Mouse (Mus musculus) testis, postnatal 10 days (tissue): ENCODE results near the gene Nhlrc3.
A peak's percentile ranks its signal among the peaks of the same experiment; 100 is the strongest.

Source experiments
- DNase-seq: peaks from one replicate; pipeline ENCODE4 v3.0.0; 2021; ENCODE audit warnings: low spot score

Gene Nhlrc3

GRCm38 (mm10) chr3:53454005-53454404 is 9.1 kb downstream of the Nhlrc3 start:
- DNase-seq = peak; percentile 21

- peak; percentile 8 for DNase-seq
Observed at GRCm38 (mm10) chr3:53453346-53453745, 9.8 kb downstream of the Nhlrc3 start.

GRCm38 (mm10) chr3:53452351-53452750 is 10.8 kb downstream of the Nhlrc3 start:
- no peak for DNase-seq

- no peak for DNase-seq
Observed at GRCm38 (mm10) chr3:53450666-53451065, 12.5 kb downstream of the Nhlrc3 start.

- no peak for DNase-seq
Observed at GRCm38 (mm10) chr3:53448208-53448607, 14.9 kb downstream of the Nhlrc3 start.

- DNase-seq = no peak
Observed at GRCm38 (mm10) chr3:53446801-53447200, 16.3 kb downstream of the Nhlrc3 start.

GRCm38 (mm10) chr3:53445540-53445939 is 17.6 kb downstream of the Nhlrc3 start:
- no peak for DNase-seq

- DNase-seq = no peak
Observed at GRCm38 (mm10) chr3:53436550-53436949, 26.6 kb downstream of the Nhlrc3 start.

- no peak for DNase-seq
Observed at GRCm38 (mm10) chr3:53434610-53435009, 28.5 kb downstream of the Nhlrc3 start.

GRCm38 (mm10) chr3:53423576-53423975 is 39.6 kb downstream of the Nhlrc3 start:
- DNase-seq = no peak

GRCm38 (mm10) chr3:53422691-53423090 is 40.4 kb downstream of the Nhlrc3 start:
- no peak for DNase-seq

GRCm38 (mm10) chr3:53421656-53422055 is 41.5 kb downstream of the Nhlrc3 start:
- DNase-seq = no peak

- DNase-seq = peak; percentile 17
Observed at GRCm38 (mm10) chr3:53417701-53418100, 45.4 kb downstream of the Nhlrc3 start.

GRCm38 (mm10) chr3:53416036-53416506 is 47.1 kb downstream of the Nhlrc3 start:
- DNase-seq = peak; percentile 11

- peak; percentile 32 for DNase-seq
Observed at GRCm38 (mm10) chr3:53413959-53414358, 49.2 kb downstream of the Nhlrc3 start.

- no peak for DNase-seq
Observed at GRCm38 (mm10) chr3:53413465-53413864, 49.7 kb downstream of the Nhlrc3 start.

- DNase-seq = no peak
Observed at GRCm38 (mm10) chr3:53412259-53412658, 50.9 kb downstream of the Nhlrc3 start.

GRCm38 (mm10) chr3:53410031-53410430 is 53.1 kb downstream of the Nhlrc3 start:
- DNase-seq = no peak

- DNase-seq = no peak
Observed at GRCm38 (mm10) chr3:53407145-53407544, 56.0 kb downstream of the Nhlrc3 start.
